Mouse (Mus musculus) forelimb bud, embryonic 11.5 days (tissue): ENCODE measurements around the gene Kansl3.
A peak's percentile ranks its signal among the peaks of the same experiment; 100 is the strongest.

Experiments used
- DNase-seq: peaks from one replicate; pipeline ENCODE4 v3.0.0-alpha.2; 2012; ENCODE audit warnings: low read depth, low spot score

Kansl3 gene

DNA sequence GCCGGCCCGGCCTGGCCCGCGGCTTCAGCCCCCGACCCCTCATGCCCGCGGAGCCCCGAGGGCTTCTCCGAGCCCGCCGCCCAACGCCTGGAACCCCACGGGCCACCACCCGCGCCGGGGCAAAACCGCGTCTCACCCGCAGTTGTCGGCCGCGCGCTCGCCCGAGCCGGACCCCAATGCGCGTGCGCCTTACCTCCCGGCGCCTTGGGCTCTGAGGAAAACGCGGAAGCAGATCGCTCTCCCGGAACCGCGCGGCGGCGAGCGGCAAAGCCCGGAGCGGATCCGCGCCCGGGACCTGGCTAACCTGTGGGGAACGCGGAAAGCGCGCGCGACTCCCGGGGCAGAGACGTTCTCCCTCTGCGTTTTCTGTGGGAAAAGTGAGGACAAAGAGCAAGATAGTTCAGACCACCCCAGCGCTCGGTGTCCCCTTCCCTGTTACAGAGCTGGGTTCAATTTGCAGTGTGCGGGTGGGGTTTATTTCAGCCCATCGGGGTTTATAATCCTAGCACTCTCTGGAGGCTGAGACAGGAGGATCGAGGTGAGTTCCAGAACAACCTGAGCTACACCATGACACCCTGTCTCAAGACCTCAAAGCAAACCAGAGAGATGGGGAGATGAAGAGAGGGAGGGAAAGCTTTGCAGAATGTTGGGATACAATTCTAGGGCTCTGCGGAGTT lies at the start of gene Kansl3:
TSS of gene Kansl3 (minus strand) at position 213 of the 677 bp plus-strand sequence.
- DNase-seq = peak; percentile 92

DNA sequence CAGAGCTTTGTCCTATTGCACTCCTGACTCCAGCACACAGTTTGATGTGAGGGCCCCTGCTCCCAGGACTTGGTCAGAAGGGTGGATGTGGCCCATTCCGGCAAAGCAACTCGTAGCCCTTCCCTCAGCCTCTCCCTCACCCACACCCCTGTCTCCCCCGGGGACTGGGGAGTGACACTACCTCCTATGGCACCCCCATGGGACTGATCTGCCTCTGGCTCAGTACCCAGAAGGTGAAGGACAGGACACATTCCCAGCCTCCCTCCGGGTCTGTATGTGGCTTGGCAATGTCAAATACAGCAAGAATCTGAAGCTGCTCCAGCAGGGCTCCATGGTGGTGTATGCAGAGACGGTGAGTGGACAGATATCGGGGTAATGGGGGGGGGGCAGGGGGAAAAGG lies 35.5 kb upstream of the Kansl3 start:
- DNase-seq = no peak

GRCm38 (mm10) chr1:36401509-36401908 lies 32.5 kb upstream of the Kansl3 start:
- DNase-seq = peak; percentile 2

DNA sequence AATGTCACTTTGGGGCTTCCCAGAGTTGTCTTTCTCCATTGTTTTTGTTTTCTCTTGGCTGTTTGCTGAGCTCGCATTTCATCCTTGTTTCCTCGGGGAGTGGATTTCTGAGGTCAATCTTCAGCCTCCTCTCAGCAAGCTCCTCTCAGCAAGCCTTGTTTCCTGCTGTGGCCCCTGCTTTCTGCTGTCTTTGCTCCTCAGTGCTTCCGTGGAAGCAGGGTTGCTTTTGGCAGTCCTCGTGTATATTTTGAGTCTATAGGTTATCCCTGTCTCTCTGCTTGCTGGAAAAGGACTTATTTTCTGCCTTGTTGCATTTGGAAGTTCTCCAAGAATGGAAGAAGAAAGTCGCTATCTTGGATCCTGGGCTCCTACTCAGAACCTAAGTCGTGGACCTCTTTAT lies 28.1 kb upstream of the Kansl3 start:
- no peak for DNase-seq

DNA sequence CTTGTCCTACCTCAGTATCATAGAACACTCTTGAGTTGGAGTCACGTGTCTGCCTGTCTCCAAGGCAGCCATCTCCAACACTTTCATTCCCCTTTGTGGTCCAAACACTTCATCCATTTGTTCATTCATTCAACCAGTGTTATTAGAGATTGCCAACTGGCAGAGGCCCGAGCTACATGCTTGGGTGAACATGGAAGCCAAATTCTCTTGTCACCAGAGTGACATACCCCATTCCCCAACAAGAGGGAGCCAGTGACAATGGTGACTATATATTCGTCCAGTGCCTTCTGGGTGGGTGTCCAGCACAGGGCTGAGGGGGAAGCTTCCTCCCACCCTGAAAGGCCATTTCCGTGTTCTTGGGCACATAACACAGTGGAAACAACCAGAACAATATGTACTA lies 10.6 kb upstream of the Kansl3 start:
- DNase-seq = no peak

DNA sequence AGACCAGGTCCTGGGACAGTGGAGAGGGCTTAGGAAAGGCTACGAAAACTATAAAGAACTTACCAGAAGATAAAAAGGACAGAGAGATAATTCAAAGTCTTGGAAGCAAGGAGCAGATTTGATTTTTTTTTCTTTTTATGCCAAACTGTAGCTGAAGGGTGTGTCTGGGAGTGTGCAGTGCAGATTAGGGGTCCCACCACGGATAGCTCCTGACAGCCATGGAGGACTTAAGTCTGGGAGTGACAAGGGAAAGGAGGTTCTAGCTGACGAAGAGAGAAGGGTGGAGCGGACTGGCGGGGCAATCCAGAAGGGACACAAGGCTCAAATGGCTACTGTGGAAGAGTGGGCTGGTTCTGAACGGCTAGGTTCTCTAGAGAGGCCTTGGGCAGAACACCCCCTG lies 9.9 kb upstream of the Kansl3 start:
- no peak for DNase-seq

DNA sequence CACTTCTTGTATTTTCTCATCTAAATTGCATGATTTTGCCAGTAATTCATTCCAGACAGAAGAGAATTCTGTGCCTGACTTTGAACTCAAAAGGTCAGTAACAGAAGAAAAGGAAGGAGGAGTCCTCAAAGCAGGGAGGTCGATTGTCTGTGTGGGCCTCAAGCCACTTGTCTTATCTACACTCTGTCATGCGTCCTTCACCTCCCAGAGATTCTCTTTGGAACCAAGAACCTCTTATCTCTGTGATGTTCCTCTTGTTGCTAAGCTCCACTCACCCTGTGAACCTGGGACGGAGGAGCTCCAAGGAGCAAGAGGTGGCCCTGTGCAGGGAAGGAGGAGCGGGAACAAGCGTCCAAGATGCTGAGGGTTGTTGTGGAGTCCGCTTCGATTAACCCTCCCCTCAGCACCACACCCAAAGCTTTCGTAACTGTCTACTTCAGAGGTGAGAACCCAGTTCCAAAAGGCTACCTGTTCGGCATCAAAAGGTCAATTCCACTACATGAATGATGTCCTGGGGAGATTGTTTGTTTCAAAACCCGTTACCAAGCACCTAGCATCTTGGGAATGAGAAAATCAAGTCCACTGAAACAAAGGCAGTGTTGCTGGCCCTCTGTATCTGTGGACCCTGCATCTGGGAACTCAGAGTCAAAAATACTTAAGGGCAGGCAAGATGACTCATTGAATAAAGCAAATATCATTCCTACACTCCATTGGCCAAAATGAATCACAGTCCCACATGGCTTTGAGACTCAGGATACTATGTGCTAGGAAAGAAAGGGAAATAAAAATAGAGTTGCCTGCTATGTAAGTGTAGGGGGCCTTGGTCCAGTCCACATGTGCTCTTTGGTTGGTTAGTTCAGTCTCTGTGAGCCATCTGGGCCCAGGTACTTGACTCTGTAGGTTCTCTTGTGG lies 3.2 kb upstream of the Kansl3 start, which contains the start of gene Fer1l5:
TSS of gene Fer1l5 (plus strand) at position 358 of the 912 bp plus-strand sequence.
- no peak for DNase-seq

DNA sequence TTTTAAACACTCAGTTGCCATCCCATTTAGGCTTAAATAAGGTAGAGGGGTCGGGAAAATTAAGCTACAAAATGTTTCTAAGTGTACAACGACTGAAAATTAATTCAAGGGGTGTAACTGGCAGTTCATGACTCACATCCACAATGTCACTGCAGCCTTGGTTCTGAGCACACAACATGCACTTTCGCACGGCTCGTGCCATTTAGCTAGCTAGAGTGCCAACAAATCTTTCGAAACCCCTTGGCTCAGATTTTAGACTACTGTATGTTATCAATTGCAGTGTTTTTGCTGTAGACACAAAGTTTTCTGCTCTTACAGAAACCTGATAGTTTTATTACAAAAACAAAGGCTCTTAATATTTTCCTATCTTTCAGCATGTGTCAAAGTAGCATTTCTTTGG lies 1.9 kb upstream of the Kansl3 start:
- DNase-seq = no peak

- DNase-seq = peak; percentile 19
Observed at GRCm38 (mm10) chr1:36368112-36368968, 641 bp downstream of the Kansl3 start.

GRCm38 (mm10) chr1:36367698-36368097 lies 1.3 kb downstream of the Kansl3 start:
- DNase-seq = no peak

DNA sequence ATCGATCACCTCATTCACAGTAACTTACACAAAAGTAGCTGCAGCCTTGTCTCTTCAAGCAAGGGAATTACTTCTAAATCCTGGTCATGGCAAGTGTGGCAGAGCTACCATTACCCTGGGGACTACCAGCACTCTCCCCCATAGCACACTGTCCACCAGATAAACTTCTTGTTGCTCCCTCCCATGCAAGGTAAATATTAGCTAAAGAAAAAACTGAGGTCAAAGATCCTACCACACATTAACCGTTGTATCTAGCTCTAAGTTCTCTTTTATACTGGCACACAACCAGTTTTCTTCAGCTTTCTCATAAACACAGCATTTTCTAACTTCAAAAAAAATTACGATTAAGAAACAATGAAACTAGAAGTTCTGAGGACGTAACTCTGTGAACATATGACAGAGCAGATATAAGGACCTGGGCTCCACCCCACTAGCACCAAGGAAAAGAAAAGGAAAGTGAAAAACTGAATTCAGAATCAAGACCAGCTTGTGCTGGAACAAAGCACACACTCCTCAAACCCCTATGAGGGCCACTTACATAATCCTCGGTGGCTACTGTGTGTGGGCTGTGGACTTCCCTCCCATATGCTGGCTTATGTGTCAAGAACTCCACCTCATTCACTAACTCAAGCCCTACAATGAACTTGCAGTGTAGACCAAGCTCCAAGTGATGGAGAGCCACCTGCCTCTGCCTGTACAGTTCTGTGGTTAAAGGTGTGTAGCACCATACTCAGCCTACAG lies 11.9 kb downstream of the Kansl3 start:
- DNase-seq = no peak

GRCm38 (mm10) chr1:36352351-36352750 lies 16.6 kb downstream of the Kansl3 start:
- no peak for DNase-seq

DNA sequence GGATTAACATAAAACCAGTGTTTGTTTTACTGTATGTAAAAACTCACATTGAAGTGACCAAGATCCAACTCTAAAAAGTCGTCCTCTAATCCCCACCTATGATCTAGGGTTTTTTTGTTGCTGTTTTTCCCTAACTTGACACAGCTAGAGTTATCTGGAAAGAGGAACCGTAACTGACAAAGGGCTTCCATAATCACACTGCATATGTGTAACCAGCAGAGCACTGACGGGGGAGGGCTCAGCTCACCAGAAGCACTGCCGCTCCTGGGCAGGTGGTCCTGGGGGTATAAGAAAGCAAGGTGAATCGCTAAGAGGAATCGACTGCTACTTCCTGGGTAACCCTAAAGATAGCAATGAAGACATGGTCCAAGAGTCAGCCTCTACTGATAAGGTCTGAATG lies 26.4 kb downstream of the Kansl3 start:
- no peak for DNase-seq

DNA sequence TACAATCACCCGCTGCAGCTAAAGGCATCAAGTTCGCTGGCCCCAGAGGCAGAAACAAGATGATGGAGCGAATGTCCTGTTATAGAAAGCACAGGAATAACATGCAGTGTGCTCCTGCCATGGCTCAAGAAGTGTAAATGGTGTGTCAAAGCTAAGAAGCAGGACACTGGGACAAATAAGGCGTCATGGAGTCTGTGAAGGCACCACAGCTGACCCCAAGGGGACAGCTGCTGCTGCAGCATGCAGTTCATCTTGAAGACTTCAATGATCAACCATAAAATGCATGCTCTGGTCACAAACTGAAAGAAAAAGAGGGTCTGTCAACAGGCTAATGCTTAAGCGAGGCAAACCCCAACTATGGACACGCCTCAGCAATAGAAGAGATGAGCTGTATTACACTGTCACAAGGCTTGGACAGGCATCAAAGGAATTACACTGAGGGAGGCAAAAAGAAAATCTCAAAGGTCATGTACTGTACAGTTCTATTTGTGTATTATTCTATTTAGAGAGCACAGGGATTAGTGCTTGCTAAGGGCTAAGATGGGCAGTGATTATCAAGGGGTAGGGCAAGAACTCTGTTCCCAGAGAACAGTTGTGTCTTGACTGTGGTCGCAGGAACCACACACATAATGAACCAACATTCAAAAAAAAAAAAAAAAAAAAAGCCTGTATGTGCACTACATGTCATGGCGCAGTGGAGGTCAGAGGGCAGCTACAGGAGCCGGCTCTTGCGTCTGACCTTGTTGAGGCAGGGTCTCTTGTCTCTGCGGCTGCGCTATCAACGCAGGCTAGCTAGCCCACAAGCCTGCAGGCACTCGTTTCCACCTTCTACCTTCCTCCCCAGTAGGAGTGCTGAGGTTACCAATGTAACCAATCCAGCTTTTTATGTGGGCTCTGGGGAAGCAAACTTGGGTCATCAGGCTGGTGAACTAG lies 35.8 kb downstream of the Kansl3 start:
- no peak for DNase-seq

- no peak for DNase-seq
Observed at GRCm38 (mm10) chr1:36331743-36332142, 37.2 kb downstream of the Kansl3 start.

DNA sequence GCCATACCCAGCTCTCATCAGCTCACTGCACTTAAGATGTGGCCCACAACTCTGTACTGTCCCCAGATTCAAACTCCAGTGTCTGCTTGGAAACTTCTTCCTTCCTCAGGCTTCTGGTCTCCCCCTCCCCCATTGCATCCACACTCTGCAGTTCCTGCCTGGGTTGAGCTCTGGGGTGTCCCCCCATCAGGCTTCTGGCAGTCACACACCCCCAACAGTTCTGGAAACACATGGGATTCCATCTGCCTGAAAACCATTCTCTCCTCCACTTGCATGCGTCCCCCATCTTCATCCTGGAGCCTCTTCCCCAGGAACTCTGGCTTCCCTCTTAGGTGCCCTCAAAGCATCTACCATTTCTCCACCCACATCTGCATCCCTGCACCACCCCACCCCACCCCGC lies 42.2 kb downstream of the Kansl3 start:
- no peak for DNase-seq

DNA sequence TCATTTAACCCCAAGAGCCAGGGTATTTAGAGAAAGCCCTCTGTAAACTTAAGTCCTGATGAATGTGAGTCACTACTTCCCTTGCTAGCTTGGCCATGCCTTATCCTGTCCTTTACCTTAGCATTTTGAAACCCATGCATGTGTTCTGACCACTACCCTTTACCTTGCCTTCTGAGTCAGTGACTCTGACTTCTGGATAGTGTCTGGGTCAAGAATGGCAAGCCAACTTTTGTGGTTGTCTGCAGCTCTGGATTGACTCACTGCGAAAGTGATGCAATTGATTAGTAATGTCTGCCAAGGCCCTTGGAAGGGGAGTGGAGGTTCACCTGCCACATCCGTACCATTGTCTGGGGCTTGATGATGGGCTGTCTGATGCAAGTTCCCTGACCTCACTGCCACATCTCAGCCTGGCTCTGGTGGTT lies 43.1 kb downstream of the Kansl3 start:
- DNase-seq = no peak

DNA sequence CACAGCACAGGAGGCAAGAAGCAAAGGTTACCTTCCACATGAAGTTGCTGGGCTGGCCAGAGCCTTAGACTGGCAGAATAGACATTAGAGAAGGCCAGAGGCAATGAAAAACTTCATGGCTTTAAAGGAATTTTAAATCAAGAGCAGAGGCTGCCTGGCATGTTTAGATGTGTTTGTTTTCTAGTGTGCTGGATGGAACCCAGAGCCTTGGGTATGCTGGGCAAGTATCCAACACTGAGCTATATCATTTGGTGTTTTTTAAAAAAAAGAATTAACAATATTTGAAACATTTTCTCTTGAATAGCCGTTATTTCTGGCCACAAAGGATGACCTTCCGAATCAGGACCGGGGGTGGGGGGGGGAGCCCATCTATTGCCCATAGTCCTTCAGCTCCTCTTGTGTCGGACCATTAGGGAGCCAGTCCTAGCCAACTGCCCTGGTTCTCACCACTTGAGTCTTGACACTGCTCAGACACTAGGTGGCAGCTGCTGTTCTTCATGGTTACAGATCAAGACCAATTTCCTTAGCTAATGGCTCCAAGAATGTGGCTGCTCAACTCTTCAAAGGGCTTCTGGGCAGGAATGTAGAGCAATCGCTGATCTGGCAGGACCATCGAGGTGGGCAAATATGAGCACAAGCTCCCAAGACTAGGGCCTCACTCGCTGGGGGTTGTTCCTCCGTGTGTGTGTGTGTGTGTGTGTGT lies 45.1 kb downstream of the Kansl3 start:
- peak; percentile 46 for DNase-seq

GRCm38 (mm10) chr1:36323076-36323475 lies 45.9 kb downstream of the Kansl3 start:
- DNase-seq = no peak
